Mouse (Mus musculus): ENCODE data around the gene Stk10. TPM values are rescaled to one million over a fixed set of nuclear protein-coding genes. Genes with fewer than 3 reads are reported as not detected.

The Stk10 gene
- polyA plus RNA-seq (2015; fragmentation: Nextera tagmentation; extraction: Ambion mirVana) = 1.1 and 1.6 TPM in 2 replicates

DNA sequence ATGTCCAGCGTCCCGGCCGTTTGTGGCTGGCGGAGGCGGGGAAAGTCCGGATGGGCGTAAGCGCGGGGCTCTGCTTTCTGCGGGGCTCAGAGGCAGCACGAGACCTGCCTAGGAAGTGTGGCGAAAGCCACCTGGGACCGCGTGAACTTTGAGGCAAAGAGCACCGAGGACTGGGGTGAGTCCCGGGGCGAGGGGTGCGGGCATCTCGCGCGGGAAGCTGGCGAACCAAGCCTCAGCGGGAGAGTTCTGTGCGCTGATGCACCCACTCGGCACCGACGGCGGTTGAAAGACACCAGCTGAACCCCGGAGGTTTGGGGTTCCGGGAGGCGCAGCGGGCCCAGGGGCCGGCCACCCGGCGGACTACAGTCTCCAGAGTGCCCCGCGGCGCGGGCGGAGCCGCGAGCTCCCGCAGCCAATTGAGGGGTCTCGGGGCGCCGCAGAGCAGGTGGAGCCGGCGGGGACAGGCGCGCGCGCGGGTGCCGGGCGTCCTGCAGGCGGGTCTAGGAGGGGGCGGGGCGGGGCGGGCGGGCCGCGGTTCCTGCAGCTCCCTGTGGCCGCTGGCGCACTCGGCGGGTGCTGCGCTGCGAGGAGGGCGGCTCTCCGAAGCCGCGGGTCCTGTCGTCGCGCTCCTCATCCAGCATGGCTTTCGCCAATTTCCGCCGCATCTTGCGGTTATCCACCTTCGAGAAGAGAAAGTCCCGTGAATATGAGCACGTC, at the start of gene Stk10:
Gene Stk10, plus strand, starts transcription at position 541 of the 717 bp plus-strand sequence.

GRCm38 (mm10) chr11:32531871-32532764, 987 bp upstream of the Stk10 start, which contains the start of gene Efcab9:
Efcab9 (minus strand) TSS chr11:32532081.

DNA sequence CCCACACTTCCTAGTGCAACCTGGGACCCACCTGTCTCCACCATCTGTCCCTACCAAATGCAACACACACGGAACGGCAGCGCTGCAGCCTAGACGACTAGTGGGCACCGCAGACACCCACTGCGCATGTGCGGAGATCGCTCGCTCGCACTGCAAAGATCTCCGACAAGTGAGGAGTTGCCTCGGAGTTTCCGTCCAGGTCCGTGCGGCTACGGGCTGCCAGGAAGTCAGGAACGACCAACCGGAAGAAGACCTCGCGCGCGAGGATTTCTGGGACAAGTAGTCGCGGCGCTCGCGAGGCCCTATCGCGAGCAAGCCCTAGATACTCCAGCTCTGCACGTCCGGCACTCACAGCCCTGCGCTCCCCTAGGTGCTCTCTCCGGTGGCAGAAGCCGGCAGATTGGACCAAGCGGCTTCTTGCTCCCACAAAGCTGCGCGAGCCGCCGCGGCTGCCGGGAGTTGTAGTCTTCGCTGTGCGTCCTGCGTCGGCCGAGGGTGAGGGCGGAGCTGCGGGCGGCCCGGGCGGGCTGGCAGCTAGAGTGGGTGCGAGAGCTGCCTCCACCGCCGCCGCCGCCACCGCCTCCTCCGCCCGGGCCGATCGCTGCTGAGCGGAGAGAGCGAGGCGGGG, 109.3 kb downstream of the Stk10 start, which contains the start of gene Fbxw11:
Gene Fbxw11, plus strand, starts transcription at position 476 of the 628 bp plus-strand sequence.

Other genes with a start within 250 kb of the Stk10 start
- gene Hba-a1, start 249.8 kb upstream of the Stk10 start, polyA plus RNA-seq (2015; fragmentation: Nextera tagmentation; extraction: Ambion mirVana) = 1,152 and 1,351 TPM in 2 replicates
- gene Hbq1b, start 246.3 kb upstream of the Stk10 start, polyA plus RNA-seq (2015; fragmentation: Nextera tagmentation; extraction: Ambion mirVana) = 0.77 TPM in 1 of 2 replicates, not detected in the other
- gene Hba-a2, start 236.8 kb upstream of the Stk10 start, polyA plus RNA-seq (2015; fragmentation: Nextera tagmentation; extraction: Ambion mirVana) = 2,779 and 3,226 TPM in 2 replicates
- gene Hbq1a, start 233.2 kb upstream of the Stk10 start, polyA plus RNA-seq (2015; fragmentation: Nextera tagmentation; extraction: Ambion mirVana) = not detected in 2 replicates
- 7.7 and 8.4 TPM in 2 replicates for gene Sh3pxd2b, start 185.5 kb upstream of the Stk10 start, polyA plus RNA-seq (2015; fragmentation: Nextera tagmentation; extraction: Ambion mirVana)
- 35.0 and 36.2 TPM in 2 replicates for gene Ubtd2, start 77.9 kb upstream of the Stk10 start, polyA plus RNA-seq (2015; fragmentation: Nextera tagmentation; extraction: Ambion mirVana)
- gene Efcab9, start 1.2 kb upstream of the Stk10 start, polyA plus RNA-seq (2015; fragmentation: Nextera tagmentation; extraction: Ambion mirVana) = 0.23 TPM in 1 of 2 replicates, not detected in the other
- 35.1 and 38.4 TPM in 2 replicates for gene Fbxw11, start 109.4 kb downstream of the Stk10 start, polyA plus RNA-seq (2015; fragmentation: Nextera tagmentation; extraction: Ambion mirVana)